Mouse (Mus musculus) stomach, embryonic 16.5 days (tissue): ENCODE results near the gene Actr1a. TPM values are rescaled to one million over a fixed set of nuclear protein-coding genes. Genes with fewer than 3 reads are reported as not detected.

Source experiments
- ATAC-seq: fragments of 200-750 bp; cut with Nextera tagmentation; 2 replicates; pipeline ENCODE4 v1.8.0; 2017; ENCODE audit warnings: moderate number of reproducible peaks, moderate TSS enrichment; ENCODE audit not compliant: insufficient read depth, low FRiP score
- H3K27ac ChIP-seq: fragments of 300-500 bp; sonication (generic); 2 replicates; pipeline ENCODE4 v1.5.1; 2014; ENCODE audit warnings: low read length
- H3K27me3 ChIP-seq: fragments of 300-500 bp; sonication (generic); 2 replicates; pipeline ENCODE4 v1.6.1; 2014; ENCODE audit warnings: low read length, control low read depth, mixed read lengths; ENCODE audit not compliant: control insufficient read depth, insufficient read depth
- H3K36me3 ChIP-seq: fragments of 300-500 bp; sonication (generic); 2 replicates; pipeline ENCODE4 v1.6.1; 2014; ENCODE audit warnings: low read length; ENCODE audit not compliant: control insufficient read depth, insufficient read depth
- H3K4me1 ChIP-seq: fragments of 300-500 bp; sonication (generic); 2 replicates; pipeline ENCODE4 v1.6.1; 2014; ENCODE audit warnings: low read length, control low read depth, mixed read lengths; ENCODE audit not compliant: control insufficient read depth, insufficient read depth
- H3K4me2 ChIP-seq: fragments of 300-500 bp; sonication (generic); 2 replicates; pipeline ENCODE4 v1.6.1; 2014; ENCODE audit warnings: low read depth, low read length, mixed read lengths
- H3K4me3 ChIP-seq: fragments of 300-500 bp; sonication (generic); replicated peaks from 2 replicates; pipeline ENCODE4 v1.5.1; 2014; ENCODE audit warnings: mild to moderate bottlenecking, low read length
- H3K9ac ChIP-seq: fragments of 300-500 bp; sonication (generic); 2 replicates; pipeline ENCODE4 v1.6.1; 2014; ENCODE audit warnings: low read length
- H3K9me3 ChIP-seq: fragments of 300-500 bp; sonication (generic); replicated peaks from 2 replicates; pipeline ENCODE4 v1.6.1; 2016; ENCODE audit warnings: low read length, control low read depth; ENCODE audit not compliant: control insufficient read depth
- WGBS: fragments of 180-500 bp; shearing (Covaris S2); extraction: QIAGEN DNeasy Blood & Tissue Kit; methylation state at CpG from one replicate; pipeline ENCODE4 v1.1.7; 2014; 5-methylcytosine and 5-hydroxymethylcytosine counted together
- microRNA counts: library from miRNA; unstranded; fragments of <30 nt; microRNA quantifications from one replicate; lab custom pipeline; 2016
- microRNA-seq: library from miRNA; unstranded; fragments of <30 nt; microRNA quantifications from one replicate; pipeline ENCODE4, GENCODE M21; 2016
- polyA plus RNA-seq: library from polyadenylated mRNA; unstranded; fragments of >200 nt; fragmentation: Nextera tagmentation; extraction: Ambion mirVana; gene quantifications from 2 replicates; pipeline ENCODE4 v1.2.1, GENCODE M21; 2015

Actr1a gene
- polyA plus RNA-seq, 1 experiment from 2014 or later: 135 TPM

DNA sequence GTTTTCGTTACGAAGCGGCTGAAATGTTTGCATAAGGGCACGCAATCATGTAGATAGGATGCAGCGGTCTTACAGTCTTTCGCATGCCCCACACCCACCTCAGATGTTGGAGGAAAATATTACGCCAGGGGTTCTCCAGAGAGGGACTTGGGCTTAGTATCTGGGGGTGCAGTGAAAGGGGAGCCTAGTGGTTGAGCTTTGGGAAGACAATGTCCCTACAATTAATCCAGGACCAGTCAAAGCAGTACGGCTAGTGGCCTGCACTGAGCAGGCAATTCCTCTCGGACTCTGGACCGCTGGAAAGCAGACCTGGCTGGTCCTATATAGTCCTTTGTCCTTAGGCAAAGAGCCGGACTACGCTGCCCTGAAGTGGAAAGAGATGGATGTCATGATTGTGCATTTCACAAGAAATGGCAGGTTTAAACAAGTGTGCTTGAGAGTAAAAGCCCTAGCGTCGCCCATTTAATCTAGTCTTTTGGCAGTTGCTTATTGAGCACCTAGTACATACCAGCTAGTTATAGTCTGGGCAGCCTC is 68.0 kb downstream of the Actr1a start:
- Histone ChIP-seq H3K27ac (no peak overlapping the region; the same call in 1 of the 2 replicates), H3K4me3 (peak overlapping the region; percentile 58), H3K9me3 (no peaks in the 10 kb centered on the region), H3K4me1 (peaks cover 25% of the 10 kb centered on the region), H3K36me3 (0 out of 2 replicates have a peak, but pooled peaks cover 5% of the 10 kb centered on the region), H3K4me2 (peak overlapping the region; percentile 100), H3K27me3 (peaks cover 22% of the 10 kb centered on the region), H3K9ac (peak overlapping the region; percentile 76)
- WGBS: 25% methylated on average over 14 of the region's 14 CpGs
- no peak for ATAC-seq

MicroRNAs encoded within 50 kb of the gene (microRNA counts, 519-probe panel; counts per million panel counts)
- microRNA mmu-miR-146b (lab: Ali Mortazavi, UCI): 2,540 counts per million, percentile 55 among the panel's probes with 10 or more counts

Small RNA genes lying within 50 kb of the gene (microRNA-seq; reads per million reads assigned to microRNA genes)
- 0.50 reads per million for gene Mir146b

Other genes with a start within 250 kb of the Actr1a start
- 0.57 TPM in 1 of 2 replicates, not detected in the other for gene Pitx3, start 247.4 kb downstream of the Actr1a start, polyA plus RNA-seq
- 36.4 and 40.4 TPM in 2 replicates for gene Gbf1, start 243.2 kb downstream of the Actr1a start, polyA plus RNA-seq
- gene Nfkb2, start 91.4 kb downstream of the Actr1a start, polyA plus RNA-seq: 10.2 and 10.4 TPM in 2 replicates
- 22.1 and 23.0 TPM in 2 replicates for gene Psd, start 68.6 kb downstream of the Actr1a start, polyA plus RNA-seq
- gene Fbxl15, start 67.6 kb downstream of the Actr1a start, polyA plus RNA-seq: 14.1 and 16.0 TPM in 2 replicates
- gene Cuedc2, start 57.0 kb downstream of the Actr1a start, polyA plus RNA-seq: 131 and 133 TPM in 2 replicates
- 13.8 and 16.8 TPM in 2 replicates for gene Mfsd13a, start 54.6 kb downstream of the Actr1a start, polyA plus RNA-seq
- 1.7 and 1.8 TPM in 2 replicates for gene 2310034G01Rik, start 45.4 kb downstream of the Actr1a start, polyA plus RNA-seq
- gene Sufu, start 1.1 kb upstream of the Actr1a start, polyA plus RNA-seq: 26.4 and 27.4 TPM in 2 replicates
- 11.8 and 16.2 TPM in 2 replicates for gene Trim8, start 106.0 kb upstream of the Actr1a start, polyA plus RNA-seq
- 98.1 and 105 TPM in 2 replicates for gene Arl3, start 177.4 kb upstream of the Actr1a start, polyA plus RNA-seq
- 16.6 and 19.3 TPM in 2 replicates for gene Sfxn2, start 177.6 kb upstream of the Actr1a start, polyA plus RNA-seq
- gene Wbp1l, start 203.3 kb upstream of the Actr1a start, polyA plus RNA-seq: 37.1 and 38.0 TPM in 2 replicates